Mouse (Mus musculus): ENCODE results near the gene Nr1i2. TPM values are rescaled to one million over a fixed set of nuclear protein-coding genes. Genes with fewer than 3 reads are reported as not detected.
"Not testable (repeated sequence)": the region's sequence is repeated elsewhere in the genome, so short reads cannot be mapped to it uniquely, and the experiment has no call there.

The Nr1i2 gene
- total RNA-seq (2015; ENCODE audit: low replicate concordance) (not detected in 2 replicates), total RNA-seq (2017; ENCODE audit: low replicate concordance) (not detected in 2 replicates)

- ATAC-seq (replicated peaks; ENCODE audit: low FRiP score, poor library complexity, severe bottlenecking): no peak
These were observed at the start of gene Nr1i2 for GRCm38 (mm10) chr16:38294685-38295348. Gene Nr1i2, minus strand, starts transcription at chr16:38294824.

GRCm38 (mm10) chr16:38341396-38342324, 47.0 kb upstream of the Nr1i2 start, which contains the start of gene Maats1:
Gene Maats1, minus strand, starts transcription at chr16:38342143.
- ATAC-seq (replicated peaks; ENCODE audit: low FRiP score, poor library complexity, severe bottlenecking): 0 out of 2 replicates have a peak, but pooled peaks have one; percentile 22

GRCm38 (mm10) chr16:38338077-38338476, 43.5 kb upstream of the Nr1i2 start:
- not testable (repeated sequence) for ATAC-seq (replicated peaks; ENCODE audit: low FRiP score, poor library complexity, severe bottlenecking)

DNA sequence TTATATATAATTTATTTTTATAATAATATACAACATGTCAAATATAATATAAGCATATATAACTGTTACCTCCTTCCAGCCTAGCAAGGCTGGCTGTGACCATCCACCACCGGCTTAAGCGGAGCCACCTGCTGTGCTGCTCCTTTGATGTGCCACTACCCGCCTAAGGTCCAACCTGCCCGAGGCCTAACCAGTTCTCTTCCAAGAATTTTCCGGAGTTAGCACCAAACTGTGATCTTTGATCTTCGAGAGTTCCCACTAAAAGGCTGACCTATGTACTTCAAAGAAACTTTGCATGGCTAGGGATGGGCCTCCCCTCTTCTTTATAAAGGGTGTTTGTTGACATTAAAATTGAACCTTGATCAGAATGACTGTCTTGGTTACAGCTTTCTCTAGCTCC, 39.8 kb upstream of the Nr1i2 start:
- ATAC-seq (replicated peaks; ENCODE audit: low FRiP score, poor library complexity, severe bottlenecking): no peak

DNA sequence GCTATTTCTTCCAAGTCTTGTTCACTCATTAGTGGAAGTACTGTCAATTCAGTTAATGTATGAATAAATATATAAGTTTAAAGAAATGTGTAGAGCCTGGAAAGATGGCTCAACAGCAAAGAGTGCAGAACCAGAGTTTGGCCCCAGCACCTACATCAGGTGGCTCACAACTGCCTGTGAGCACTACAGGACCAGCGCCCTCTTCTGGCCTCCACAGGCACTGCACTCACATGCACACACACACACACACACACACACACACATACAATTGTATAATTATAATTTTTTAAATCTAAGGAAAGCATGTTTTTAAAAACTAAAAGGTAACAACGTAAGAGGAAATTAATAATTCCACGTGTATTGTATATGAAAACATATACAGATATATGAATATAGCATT, 34.7 kb upstream of the Nr1i2 start:
- ATAC-seq (replicated peaks; ENCODE audit: low FRiP score, poor library complexity, severe bottlenecking): no peak

DNA sequence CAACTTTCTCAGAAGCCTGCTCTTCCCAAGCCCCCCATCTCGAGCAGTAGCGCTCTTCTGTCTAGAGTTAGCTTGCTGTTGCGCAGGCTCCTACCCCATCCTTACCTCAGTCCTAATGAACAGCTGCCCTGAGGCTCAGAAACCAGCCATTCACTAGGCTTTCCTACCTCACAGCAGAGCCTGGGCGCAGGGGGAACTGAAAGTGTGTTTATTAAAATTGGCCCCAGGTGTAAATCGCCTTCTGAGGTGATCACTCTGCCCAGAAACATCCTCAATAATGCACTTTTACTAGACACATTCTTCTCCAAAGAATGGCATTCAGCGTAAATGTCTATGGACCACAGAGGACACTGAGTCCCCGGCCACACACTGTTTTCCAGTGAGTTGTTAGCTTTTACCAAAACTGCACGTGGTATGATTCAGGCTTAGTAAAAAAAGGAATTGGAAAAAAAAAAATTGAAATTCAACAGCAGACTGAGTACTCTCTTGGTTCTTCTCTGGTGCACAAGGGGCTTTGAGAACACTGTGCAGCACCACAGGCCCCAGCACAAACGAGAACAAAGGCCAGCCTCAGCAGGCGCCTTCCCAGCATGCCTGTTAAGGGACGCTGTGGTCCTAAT, 32.3 kb upstream of the Nr1i2 start:
- ATAC-seq (replicated peaks; ENCODE audit: low FRiP score, poor library complexity, severe bottlenecking): no peak

GRCm38 (mm10) chr16:38324311-38324710, 29.7 kb upstream of the Nr1i2 start:
- no peak for ATAC-seq (replicated peaks; ENCODE audit: low FRiP score, poor library complexity, severe bottlenecking)

DNA sequence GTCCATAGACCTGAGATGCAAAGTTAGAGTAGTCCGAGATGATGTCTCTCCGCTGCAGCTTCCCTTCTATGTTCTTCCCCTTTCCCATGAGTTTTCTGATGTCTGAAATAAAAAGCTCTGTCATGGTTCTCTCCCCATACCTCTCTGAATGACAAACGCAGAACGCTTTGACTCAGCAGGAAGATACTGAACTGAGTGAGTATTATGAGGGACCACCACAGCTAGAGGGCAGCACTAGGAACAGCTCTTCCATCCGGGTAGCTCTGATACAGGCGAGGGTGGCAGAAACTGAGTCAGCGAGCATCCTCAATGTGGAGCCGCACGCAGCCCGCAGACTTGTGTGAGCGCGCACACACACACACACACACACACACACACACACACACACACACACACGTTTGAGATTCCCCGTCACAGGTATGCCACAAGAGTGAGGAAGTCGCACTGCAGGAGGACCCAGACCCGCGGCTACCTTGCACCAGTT, 26.9 kb upstream of the Nr1i2 start:
- peak; percentile 57 for ATAC-seq (replicated peaks; ENCODE audit: low FRiP score, poor library complexity, severe bottlenecking)

- no peak for ATAC-seq (replicated peaks; ENCODE audit: low FRiP score, poor library complexity, severe bottlenecking)
These were observed 24.5 kb upstream of the Nr1i2 start for GRCm38 (mm10) chr16:38319087-38319486.

GRCm38 (mm10) chr16:38318492-38318891, 23.9 kb upstream of the Nr1i2 start:
- ATAC-seq (replicated peaks; ENCODE audit: low FRiP score, poor library complexity, severe bottlenecking): no peak

- ATAC-seq (replicated peaks; ENCODE audit: low FRiP score, poor library complexity, severe bottlenecking): no peak
These were observed 13.6 kb upstream of the Nr1i2 start for GRCm38 (mm10) chr16:38308195-38308594.

GRCm38 (mm10) chr16:38307651-38308050, 13.0 kb upstream of the Nr1i2 start:
- ATAC-seq (replicated peaks; ENCODE audit: low FRiP score, poor library complexity, severe bottlenecking): no peak

DNA sequence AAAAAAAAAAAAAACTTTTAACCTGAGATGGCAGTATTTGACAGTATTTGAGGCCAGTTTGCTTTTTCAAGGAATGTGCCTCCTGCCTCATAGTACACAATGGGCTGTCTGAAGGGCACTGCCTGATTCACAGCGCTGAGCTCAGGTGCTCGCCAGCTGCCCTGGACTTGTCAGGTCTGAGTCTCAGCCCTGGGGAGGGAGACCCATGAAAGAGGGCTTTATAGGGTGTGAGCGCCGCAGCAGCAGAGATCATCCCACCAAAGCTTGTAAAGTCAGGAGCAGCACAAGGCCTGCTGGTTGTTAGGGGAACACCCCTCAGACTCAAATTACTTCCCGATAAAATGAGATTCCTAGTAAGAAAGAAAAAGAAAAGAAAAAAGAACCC, 12.6 kb upstream of the Nr1i2 start:
- no peak for ATAC-seq (replicated peaks; ENCODE audit: low FRiP score, poor library complexity, severe bottlenecking)

- ATAC-seq (replicated peaks; ENCODE audit: low FRiP score, poor library complexity, severe bottlenecking): no peak
These were observed 12.1 kb upstream of the Nr1i2 start for GRCm38 (mm10) chr16:38306571-38307220.

- no peak for ATAC-seq (replicated peaks; ENCODE audit: low FRiP score, poor library complexity, severe bottlenecking)
These were observed 10.0 kb upstream of the Nr1i2 start for GRCm38 (mm10) chr16:38304460-38305194.

DNA sequence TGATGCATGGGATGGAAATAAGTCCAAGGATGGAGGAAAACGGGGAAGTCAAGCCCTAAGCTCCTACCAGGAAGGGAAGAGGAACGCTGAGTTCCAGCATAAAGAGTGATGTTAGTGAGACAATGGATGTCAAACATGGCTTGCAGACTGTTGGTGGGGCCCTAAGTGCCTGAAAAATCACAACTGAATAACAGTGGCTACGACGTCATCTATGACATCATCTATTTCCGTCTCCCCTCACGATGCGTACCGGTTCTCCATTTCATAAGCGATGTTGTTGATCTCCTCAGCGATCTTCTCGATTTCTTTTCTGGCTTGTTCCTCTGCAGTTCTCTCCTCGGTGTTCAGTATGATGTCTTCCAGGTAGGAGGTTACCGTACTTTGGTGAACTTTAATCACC, 7.7 kb upstream of the Nr1i2 start:
- ATAC-seq (replicated peaks; ENCODE audit: low FRiP score, poor library complexity, severe bottlenecking): no peak

- no peak for ATAC-seq (replicated peaks; ENCODE audit: low FRiP score, poor library complexity, severe bottlenecking)
These were observed 3.8 kb upstream of the Nr1i2 start for GRCm38 (mm10) chr16:38298410-38298809.

DNA sequence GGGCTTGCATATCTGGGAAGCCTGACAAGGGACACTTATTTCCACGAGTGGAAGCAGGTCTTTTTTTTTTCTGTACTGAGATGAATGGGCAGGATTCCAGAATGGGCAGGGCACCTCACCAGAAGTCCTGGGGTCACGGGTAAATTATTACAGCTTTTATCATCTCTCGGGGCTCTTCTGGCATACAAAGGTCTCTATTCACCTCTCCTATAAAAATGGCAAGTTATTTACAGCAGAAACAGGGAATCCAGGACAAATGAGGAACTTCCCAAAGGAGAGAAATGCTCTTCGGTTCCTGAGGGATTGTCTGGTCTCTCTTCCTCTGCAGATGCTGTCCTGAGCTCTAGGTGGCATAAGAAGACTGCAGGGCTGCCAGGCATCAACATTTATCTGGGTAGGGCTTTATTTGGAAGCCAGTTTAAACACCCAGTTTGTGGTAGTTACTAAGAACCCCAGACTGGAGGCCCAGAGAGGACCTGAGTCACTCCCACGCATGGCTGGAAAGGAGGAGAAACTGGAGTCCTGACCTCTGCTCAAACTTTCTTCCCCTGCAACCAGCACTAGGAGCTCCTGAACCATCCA, 816 bp upstream of the Nr1i2 start:
- no peak for ATAC-seq (replicated peaks; ENCODE audit: low FRiP score, poor library complexity, severe bottlenecking)

- ATAC-seq (replicated peaks; ENCODE audit: low FRiP score, poor library complexity, severe bottlenecking): no peak
These were observed 4.5 kb downstream of the Nr1i2 start for GRCm38 (mm10) chr16:38290151-38290550.
